Mouse (Mus musculus) adrenal gland, adult 8-10 months (tissue): ENCODE measurements around the gene B3gnt5. TPM values are rescaled to one million over a fixed set of nuclear protein-coding genes. Genes with fewer than 3 reads are reported as not detected.
"Not testable (repeated sequence)": the region's sequence is repeated elsewhere in the genome, so short reads cannot be mapped to it uniquely, and the experiment has no call there.

Source experiments
- DNase-seq: peaks from one replicate; pipeline ENCODE4 v3.0.0; 2022
- total RNA-seq, 4 experiments: library from RNA; stranded (reverse); gene quantifications; 2 replicates each; pipeline ENCODE4 v1.2.4; 2022

Gene B3gnt5
- 1 to 10 TPM in 1 of 4 experiments, under 1 TPM in 3; 0.31 to 1.1 (median 0.54) TPM for total RNA-seq

DNA sequence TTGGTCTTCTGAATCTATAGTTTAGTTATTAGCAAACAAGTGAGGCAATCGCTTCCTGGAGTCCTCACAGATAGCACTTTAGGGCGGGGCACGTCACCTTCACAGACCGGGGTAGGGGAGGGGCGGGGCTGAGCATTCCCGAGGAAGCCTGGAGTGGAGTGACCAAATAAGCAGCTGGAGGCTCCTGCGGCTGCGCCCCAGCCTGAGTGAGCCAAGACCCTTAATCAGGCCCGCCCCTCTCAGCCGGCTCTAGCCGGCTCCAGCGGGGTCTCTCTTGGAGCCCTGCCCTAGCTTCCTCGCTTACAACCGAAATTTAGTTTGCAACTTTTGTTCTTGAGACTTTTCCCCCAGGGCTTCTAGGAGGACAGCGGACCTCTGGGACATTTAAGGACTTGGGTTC, at the start of gene B3gnt5:
B3gnt5 (plus strand) TSS at position 135 of the 400 bp plus-strand sequence.
- DNase-seq: no peak

GRCm38 (mm10) chr16:19720959-19721358, 39.0 kb upstream of the B3gnt5 start:
- DNase-seq: no peak

DNA sequence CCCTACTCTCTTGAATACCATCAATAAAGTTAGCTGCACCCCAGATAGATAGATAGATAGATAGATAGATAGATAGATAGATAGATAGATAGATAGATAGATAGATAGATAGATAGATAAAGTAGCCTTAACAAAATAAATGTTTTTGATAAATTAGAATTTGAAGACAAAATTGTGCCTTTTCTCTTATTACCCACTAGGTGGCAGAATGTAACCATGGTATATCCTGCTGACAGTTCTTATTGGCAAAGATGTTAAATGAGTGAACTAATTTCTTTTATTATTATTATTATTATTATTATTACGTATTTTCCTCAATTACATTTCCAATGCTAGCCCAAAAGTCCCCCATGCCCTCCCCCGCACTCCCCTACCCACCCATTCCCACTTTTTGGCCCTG, 35.9 kb upstream of the B3gnt5 start:
- not testable (repeated sequence) for DNase-seq

GRCm38 (mm10) chr16:19732896-19733295, 27.1 kb upstream of the B3gnt5 start:
- no peak for DNase-seq

DNA sequence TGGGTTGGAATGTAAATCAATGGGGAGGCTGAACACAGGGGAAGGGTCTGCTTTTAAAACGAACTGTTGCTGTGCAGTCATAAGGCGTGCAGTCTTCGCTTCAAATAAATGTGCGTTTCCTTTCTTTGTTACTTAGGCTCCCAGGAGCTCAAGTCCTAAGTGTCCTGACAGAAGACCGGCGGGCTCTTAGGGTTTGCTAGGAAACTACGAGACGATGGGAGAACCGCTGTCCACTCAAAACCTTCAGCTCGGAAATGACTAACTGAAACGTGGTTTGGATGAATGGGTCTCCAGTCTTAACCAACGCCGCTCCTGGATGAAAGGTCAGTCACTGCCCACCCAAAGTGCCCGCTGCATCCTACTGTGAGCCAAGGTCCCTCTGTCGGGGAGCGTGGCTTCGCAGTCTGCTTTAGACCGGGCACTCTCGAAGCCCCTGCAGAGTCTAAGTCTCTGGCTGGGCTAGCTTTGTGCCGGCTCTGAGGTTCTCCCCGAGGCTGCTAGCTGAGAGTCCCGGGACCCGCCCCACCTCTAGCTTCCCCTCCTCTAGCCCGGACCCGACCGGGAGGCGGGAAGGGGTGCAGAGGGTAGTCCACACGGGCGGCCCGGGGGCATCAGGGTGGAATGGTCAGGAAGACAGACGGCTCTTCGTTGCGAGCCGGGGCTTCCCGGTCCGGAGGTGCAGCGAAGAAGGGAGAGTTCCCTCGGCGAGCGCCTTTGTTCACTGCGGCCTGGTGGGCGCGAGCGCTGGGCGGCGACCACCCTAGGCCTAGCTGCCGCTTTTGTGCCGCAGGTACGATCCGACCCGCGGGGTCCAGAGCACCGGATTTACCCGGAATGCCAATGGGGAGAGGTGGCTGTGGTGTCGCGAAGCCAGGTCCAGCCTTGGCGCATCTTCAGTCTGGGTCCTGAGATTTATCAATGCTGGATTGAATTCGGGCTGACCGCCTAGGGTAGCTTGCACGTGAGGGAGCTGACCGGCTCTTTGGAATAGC, 793 bp downstream of the B3gnt5 start:
- DNase-seq: no peak

- DNase-seq: no peak
Observed at GRCm38 (mm10) chr16:19761691-19762090, 1.7 kb downstream of the B3gnt5 start.

- DNase-seq: no peak
Observed at GRCm38 (mm10) chr16:19766107-19766506, 6.1 kb downstream of the B3gnt5 start.

DNA sequence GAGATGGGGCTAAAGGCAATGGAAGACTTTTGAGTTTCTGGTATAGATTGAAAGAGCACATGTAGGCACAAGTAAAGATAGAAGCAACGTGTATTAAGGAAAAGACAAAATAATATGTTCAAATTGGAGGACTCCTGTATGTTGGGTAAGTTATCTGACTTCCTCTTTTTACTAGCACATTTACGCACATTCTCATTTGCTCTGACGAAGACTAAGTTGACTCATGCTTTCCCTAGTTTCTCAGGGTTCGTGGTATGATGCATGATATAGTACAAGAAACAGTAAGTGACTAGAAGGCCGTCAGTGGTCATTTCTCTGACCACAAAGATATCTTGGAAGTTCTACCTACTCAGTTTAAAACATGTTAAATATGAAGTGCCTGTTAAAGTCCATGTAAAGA, 8.0 kb downstream of the B3gnt5 start:
- DNase-seq: no peak

DNA sequence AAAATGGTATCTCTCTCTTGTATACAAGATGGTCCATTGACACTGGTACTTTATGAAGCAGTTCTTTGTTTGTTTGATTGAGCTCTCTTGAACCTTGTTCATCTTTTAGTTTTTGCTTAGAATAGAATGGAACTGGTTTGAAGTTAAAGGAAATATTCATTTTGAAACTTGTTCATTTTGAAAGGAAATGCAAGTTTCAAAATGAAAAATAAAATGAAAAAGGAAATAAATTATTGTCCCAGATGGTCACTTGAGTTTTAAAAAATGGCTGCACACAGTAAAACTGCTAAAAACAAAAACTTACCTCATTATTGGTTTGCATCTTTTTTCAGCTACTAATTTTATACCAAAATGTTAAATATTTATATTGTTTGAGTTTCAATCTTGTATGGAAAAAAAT, 12.0 kb downstream of the B3gnt5 start:
- no peak for DNase-seq

DNA sequence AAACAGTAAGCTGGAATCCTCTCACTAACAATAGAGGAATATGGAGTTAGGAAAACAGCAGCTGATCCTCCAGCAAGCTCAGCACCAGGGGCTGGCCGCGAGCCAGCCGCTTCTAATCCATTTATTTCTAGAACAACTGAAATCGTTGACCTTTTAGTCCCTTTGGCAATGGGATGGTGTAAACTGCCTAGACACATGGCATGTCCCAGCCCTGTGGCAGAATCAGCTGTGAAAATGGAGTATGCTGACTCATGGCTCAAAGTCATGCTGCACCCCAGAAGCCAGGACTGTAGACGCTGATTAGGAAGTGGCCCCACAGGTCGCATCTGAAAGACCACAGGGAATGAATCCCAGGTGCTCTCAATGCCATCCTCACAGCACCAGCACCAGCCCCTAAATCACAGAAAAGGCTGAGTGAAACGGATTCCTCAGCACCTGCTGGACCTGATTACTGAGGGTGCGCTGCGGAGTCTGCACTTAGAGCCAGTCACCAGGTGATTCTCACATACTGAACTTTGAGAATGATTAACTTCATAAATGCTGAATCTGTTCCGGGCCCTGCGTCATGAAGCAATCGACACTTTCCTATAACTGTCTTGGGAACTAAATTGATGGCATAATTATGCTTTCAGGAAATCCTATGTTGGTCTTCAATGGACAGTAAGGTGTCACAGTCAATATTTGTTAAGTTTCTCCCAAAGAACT, 26.5 kb downstream of the B3gnt5 start:
- DNase-seq: no peak

DNA sequence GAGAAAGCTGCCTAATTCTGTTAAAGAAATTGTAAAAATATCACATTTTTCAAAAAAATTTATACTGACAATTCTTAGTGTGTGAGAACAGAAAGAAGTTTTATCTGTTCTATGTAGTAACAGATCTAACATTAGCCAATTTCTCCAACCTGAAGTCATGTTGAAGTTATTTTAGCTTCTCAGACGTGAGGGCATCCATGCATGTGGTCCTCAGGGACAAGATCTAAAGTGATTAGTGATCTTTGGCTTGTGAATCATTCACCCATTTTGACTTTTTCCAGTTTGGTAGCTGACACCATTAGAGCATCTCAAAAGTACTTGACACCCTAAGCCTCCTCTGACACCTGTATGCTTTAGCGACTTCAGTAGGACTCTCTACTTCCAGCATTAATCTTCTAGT, 29.9 kb downstream of the B3gnt5 start:
- DNase-seq: no peak

GRCm38 (mm10) chr16:19818801-19819200, 58.8 kb downstream of the B3gnt5 start:
- DNase-seq: no peak

Other genes starting within 250 kb of the B3gnt5 start
- not detected for gene Olfr167, start 237.9 kb upstream of the B3gnt5 start, total RNA-seq
- not detected for gene Olfr168, start 224.7 kb upstream of the B3gnt5 start, total RNA-seq
- not detected for gene Olfr169, start 188.4 kb upstream of the B3gnt5 start, total RNA-seq
- not detected for gene Olfr170, start 148.3 kb upstream of the B3gnt5 start, total RNA-seq
- gene Olfr171, start 130.3 kb upstream of the B3gnt5 start, total RNA-seq: not detected
- under 1 TPM in 2 of 4 experiments, not detected in 2; 0.12 to 0.13 TPM for gene Lamp3, start 53.8 kb upstream of the B3gnt5 start, total RNA-seq
- gene Klhl6, start 222.8 kb downstream of the B3gnt5 start, total RNA-seq: 10 to 100 TPM in 1 of 4 experiments, 1 to 10 TPM in 3; 5.3 to 11.0 (median 6.8) TPM